Mouse (Mus musculus) embryonic facial prominence, embryonic 13.5 days (tissue): ENCODE measurements at regions not wholly inside any gene's neighbourhood (a gene's known extent, or its start where the extent isn't known, plus 50 kb on each side); places are given as distances from the start of the nearest gene placed in this dataset.

Source experiments
- ATAC-seq: fragments of 200-750 bp; cut with Nextera tagmentation; 2 replicates; pipeline ENCODE4 v1.8.0; 2017; ENCODE audit warnings: low read depth; ENCODE audit not compliant: insufficient number of reproducible peaks, insufficient read depth, low FRiP score, low TSS enrichment
- H3K27ac ChIP-seq: fragments of 300-500 bp; sonication (generic); 2 replicates; pipeline ENCODE4 v1.5.1; 2015; ENCODE audit warnings: moderate library complexity, mild to moderate bottlenecking, inconsistent platforms
- H3K27me3 ChIP-seq: fragments of 300-500 bp; sonication (generic); 2 replicates; pipeline ENCODE4 v1.6.1; 2015; ENCODE audit warnings: mild to moderate bottlenecking, inconsistent platforms
- H3K36me3 ChIP-seq: fragments of 300-500 bp; sonication (generic); 2 replicates; pipeline ENCODE4 v1.6.1; 2015; ENCODE audit warnings: mild to moderate bottlenecking, inconsistent platforms
- H3K4me1 ChIP-seq: fragments of 300-500 bp; sonication (generic); 2 replicates; pipeline ENCODE4 v1.6.1; 2015; ENCODE audit warnings: inconsistent platforms
- H3K4me2 ChIP-seq: fragments of 300-500 bp; sonication (generic); 2 replicates; pipeline ENCODE4 v1.6.1; 2015; ENCODE audit warnings: moderate library complexity, mild to moderate bottlenecking, inconsistent platforms
- H3K4me3 ChIP-seq: fragments of 300-500 bp; sonication (generic); 2 replicates; pipeline ENCODE4 v1.5.1; 2015; ENCODE audit warnings: mild to moderate bottlenecking, inconsistent platforms
- H3K9ac ChIP-seq: fragments of 300-500 bp; sonication (generic); 2 replicates; pipeline ENCODE4 v1.6.1; 2015; ENCODE audit warnings: mild to moderate bottlenecking, inconsistent platforms
- H3K9me3 ChIP-seq: fragments of 300-500 bp; sonication (generic); 2 replicates; pipeline ENCODE4 v1.6.1; 2016; ENCODE audit warnings: inconsistent platforms
- WGBS: fragments of 180-500 bp; shearing (Covaris S2); methylation state at CpG from one replicate; pipeline ENCODE4 v1.1.7; 2015; ENCODE audit warnings: mixed read lengths; 5-methylcytosine and 5-hydroxymethylcytosine counted together

DNA sequence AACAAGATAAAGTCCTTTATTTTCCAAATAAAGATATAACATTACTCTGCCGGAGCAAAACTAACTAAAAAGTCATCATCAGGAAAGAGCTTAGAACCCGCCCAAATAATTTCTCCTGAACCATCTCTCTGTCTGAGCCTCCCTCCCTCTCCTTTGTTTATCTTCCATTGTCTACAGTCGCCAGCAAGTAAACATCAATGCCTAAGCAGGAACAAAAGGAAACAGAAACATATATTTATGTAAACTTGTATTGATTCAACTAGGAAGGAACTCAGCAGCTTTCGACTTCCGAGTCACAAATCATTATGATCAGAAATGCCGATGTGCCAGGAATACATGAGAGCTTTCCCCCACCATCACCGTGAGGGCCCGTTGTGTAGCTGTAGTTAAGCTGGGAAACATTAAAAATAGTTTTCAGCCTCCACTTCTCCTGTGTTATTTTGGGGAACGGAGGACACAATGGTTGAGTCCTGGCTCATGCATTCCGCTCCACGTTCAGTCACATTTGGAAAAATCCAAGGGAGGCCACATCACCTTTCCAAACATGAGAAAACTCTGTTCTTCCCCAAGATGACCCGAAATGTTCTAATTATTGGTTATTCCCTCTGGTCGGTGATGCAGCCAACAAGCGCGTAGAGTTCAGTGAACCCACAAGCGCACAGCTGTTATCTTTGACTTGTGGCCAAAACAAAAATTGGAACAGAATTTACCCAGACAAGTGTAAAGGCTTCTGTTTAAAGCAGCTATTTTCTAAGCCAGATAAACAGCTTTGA is 651.8 kb downstream of the Diaph3 start:
- Histone ChIP-seq H3K9me3 (no peaks in the 10 kb centered on the region), H3K27ac (no peak overlapping the region), H3K27me3 (no peaks in the 10 kb centered on the region), H3K4me2 (no peak overlapping the region), H3K4me3 (no peak overlapping the region), H3K36me3 (no peaks in the 10 kb centered on the region), H3K9ac (no peak overlapping the region), H3K4me1 (no peaks in the 10 kb centered on the region)
- 78% methylated on average over 16 of the region's 16 CpGs for WGBS
- ATAC-seq, result no peak

- Histone ChIP-seq H3K9ac (no peak overlapping the region), H3K4me3 (no peak overlapping the region), H3K27ac (no peak overlapping the region), H3K36me3 (no peaks in the 10 kb centered on the region), H3K9me3 (no peaks in the 10 kb centered on the region), H3K4me2 (no peak overlapping the region), H3K27me3 (no peaks in the 10 kb centered on the region), H3K4me1 (no peaks in the 10 kb centered on the region)
- ATAC-seq, result no peak
- 60% methylated on average over 8 of the region's 8 CpGs for WGBS
Measured at GRCm38 (mm10) chr14:86487285-86487897, 653.6 kb downstream of the Diaph3 start.

DNA sequence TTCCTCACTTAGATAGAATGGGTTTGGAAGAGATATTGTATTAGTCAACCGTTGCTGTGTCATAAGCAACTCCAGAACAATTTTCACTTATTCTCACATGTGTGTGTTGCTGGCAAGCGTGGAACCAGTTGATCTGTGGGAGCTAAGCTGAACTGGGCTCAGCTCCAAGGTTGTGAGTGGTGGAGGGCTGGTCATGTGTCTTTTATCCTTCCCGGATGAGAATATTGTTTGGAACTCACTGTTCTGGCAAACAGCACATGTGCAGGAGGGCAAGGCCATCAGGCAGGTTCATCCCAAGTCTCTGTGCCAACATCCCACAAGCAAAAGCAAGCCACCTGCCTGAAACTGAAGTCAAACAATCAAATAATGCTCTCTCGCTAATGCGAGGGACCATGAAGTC is 656.8 kb downstream of the Diaph3 start:
- ATAC-seq, result no peak
- Histone ChIP-seq H3K9me3 (no peaks in the 10 kb centered on the region), H3K36me3 (no peaks in the 10 kb centered on the region), H3K4me1 (no peaks in the 10 kb centered on the region), H3K4me3 (no peak overlapping the region), H3K4me2 (no peak overlapping the region), H3K27me3 (no peaks in the 10 kb centered on the region), H3K27ac (no peak overlapping the region), H3K9ac (no peak overlapping the region)
- WGBS, result 88% methylated on average over 5 of the region's 5 CpGs

- no peaks in the 10 kb centered on the region for H3K36me3 ChIP-seq
- no peak for ATAC-seq
- no peaks in the 10 kb centered on the region for H3K9me3 ChIP-seq
- H3K27me3 ChIP-seq, result no peaks in the 10 kb centered on the region
- H3K4me2 ChIP-seq, result no peak overlapping the region
- no peak overlapping the region for H3K9ac ChIP-seq
- H3K27ac ChIP-seq, result no peak overlapping the region
- 91% methylated on average over 1 of the region's 1 CpGs for WGBS
- H3K4me3 ChIP-seq, result no peak overlapping the region
- H3K4me1 ChIP-seq, result no peaks in the 10 kb centered on the region
Measured at GRCm38 (mm10) chr14:86473604-86474003, 667.4 kb downstream of the Diaph3 start.

DNA sequence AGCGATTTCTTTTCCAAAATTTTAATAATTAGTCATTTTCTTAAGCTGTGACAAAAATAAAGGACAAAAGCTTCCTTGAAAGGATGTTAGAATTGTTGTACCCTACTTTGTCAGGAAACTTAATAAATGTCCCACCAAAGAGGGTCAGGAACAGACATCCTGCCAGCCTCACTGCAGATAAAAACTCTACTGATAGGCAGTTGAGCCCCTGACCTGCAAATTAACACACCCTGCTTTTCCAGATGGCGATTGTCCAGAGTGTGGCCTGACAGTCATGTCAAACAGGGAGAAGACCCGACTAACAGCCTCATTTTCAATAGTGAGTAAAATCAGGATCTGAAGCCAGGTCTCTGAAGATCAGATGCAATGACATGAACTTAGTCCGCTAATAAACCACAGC is 670.6 kb downstream of the Diaph3 start:
- no peaks in the 10 kb centered on the region for H3K4me1 ChIP-seq
- H3K36me3 ChIP-seq, result no peaks in the 10 kb centered on the region
- no peak overlapping the region for H3K4me2 ChIP-seq
- no peaks in the 10 kb centered on the region for H3K9me3 ChIP-seq
- WGBS, result 44% methylated on average over 4 of the region's 4 CpGs
- no peak overlapping the region for H3K27ac ChIP-seq
- no peak for ATAC-seq
- no peak overlapping the region for H3K9ac ChIP-seq
- no peaks in the 10 kb centered on the region for H3K27me3 ChIP-seq
- H3K4me3 ChIP-seq, result no peak overlapping the region

DNA sequence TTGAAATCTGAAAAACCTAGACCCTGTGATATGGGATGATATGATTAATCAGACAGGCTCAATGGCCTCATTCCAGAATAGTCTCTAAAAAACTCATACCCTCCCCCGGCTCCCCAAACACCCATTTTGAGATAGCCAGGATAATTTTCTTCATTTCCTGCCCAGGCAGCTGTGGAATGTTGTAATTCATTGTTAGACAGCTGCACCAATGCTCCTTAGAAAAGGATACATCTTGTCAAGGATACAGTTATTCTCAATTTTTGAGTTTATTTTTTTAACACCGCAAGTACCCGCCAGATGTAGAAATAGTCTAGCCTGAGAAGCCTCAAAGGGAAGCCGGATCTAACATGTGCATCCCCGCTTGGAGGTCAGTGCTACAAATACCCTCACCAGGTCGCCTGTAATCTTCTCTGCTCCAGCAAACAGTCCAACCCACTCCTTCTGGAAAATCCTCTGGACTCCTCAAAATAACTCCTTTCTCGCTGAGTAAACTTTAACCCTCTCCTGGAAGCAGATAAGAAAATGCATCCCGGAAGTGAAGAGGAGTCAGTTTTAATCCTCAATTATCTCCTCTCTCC is 673.1 kb downstream of the Diaph3 start:
- Histone ChIP-seq H3K36me3 (no peaks in the 10 kb centered on the region), H3K9ac (no peak overlapping the region), H3K4me1 (no peaks in the 10 kb centered on the region), H3K27ac (no peak overlapping the region; the same call in 1 of the 2 replicates), H3K9me3 (no peaks in the 10 kb centered on the region), H3K27me3 (no peaks in the 10 kb centered on the region), H3K4me2 (no peak overlapping the region), H3K4me3 (no peak overlapping the region)
- no peak for ATAC-seq
- 48% methylated on average over 8 of the region's 8 CpGs for WGBS

GRCm38 (mm10) chr14:86463388-86463787 is 677.6 kb downstream of the Diaph3 start:
- Histone ChIP-seq H3K4me3 (no peak overlapping the region), H3K9ac (no peak overlapping the region), H3K4me1 (no peaks in the 10 kb centered on the region), H3K9me3 (no peaks in the 10 kb centered on the region), H3K27me3 (no peaks in the 10 kb centered on the region), H3K27ac (no peak overlapping the region), H3K4me2 (no peak overlapping the region), H3K36me3 (no peaks in the 10 kb centered on the region)
- ATAC-seq, result no peak
- 83% methylated on average over 2 of the region's 2 CpGs for WGBS

- Histone ChIP-seq H3K9me3 (no peaks in the 10 kb centered on the region), H3K9ac (no peak overlapping the region), H3K4me3 (no peak overlapping the region), H3K4me2 (no peak overlapping the region), H3K36me3 (no peaks in the 10 kb centered on the region), H3K27me3 (no peaks in the 10 kb centered on the region), H3K27ac (no peak overlapping the region), H3K4me1 (no peaks in the 10 kb centered on the region)
- WGBS, result 77% methylated on average over 2 of the region's 2 CpGs
- ATAC-seq, result no peak
Measured at GRCm38 (mm10) chr14:86453142-86453541, 687.9 kb downstream of the Diaph3 start.

DNA sequence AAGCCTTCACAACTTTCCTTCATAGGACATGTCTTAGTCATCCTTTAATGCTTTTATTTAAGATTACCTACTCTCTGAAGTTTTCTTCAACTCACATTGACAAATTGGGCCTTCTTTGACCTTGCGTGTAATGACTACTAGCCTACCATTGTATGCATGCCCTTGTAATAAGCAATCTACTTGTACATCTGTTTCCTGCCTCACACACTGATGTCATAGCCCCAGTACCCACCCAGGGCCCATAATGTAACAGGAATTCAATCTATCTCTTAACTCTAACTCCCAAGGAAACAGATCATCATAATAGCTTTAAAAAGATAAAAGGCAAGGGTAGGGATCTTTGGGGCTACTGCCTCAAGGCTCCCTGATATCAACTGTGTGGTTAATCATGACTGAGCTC is 690.4 kb downstream of the Diaph3 start:
- Histone ChIP-seq H3K9ac (no peak overlapping the region), H3K4me2 (no peak overlapping the region), H3K4me1 (no peaks in the 10 kb centered on the region), H3K36me3 (no peaks in the 10 kb centered on the region), H3K9me3 (no peaks in the 10 kb centered on the region), H3K27me3 (no peaks in the 10 kb centered on the region), H3K27ac (no peak overlapping the region), H3K4me3 (no peak overlapping the region)
- no peak for ATAC-seq
- WGBS, result 84% methylated on average over 1 of the region's 1 CpGs

DNA sequence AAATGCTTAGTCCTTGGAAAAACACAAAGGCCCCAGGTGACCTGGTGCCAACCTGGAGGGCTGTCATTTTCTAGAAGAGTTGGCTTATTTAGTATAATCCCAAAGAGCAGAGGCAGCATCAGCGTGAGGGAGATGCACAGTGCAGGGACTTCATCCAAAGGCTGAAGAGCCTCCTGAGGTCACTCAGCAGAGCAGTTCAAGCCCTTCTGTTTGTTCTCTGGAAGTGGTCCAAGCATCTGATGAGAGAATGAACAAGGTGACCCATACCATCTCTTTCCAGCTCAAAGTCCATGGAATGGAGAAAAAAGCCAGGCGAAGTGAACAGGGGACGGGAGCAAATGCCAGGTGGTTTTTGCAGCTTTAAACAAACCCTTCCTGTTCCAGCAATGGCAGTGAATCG is 695.9 kb downstream of the Diaph3 start:
- ATAC-seq, result no peak
- H3K4me3 ChIP-seq, result no peak overlapping the region
- no peak overlapping the region for H3K27ac ChIP-seq
- H3K4me2 ChIP-seq, result no peak overlapping the region
- no peaks in the 10 kb centered on the region for H3K36me3 ChIP-seq
- H3K4me1 ChIP-seq, result no peaks in the 10 kb centered on the region
- H3K9me3 ChIP-seq, result no peaks in the 10 kb centered on the region
- 82% methylated on average over 4 of the region's 4 CpGs for WGBS
- no peak overlapping the region for H3K9ac ChIP-seq
- H3K27me3 ChIP-seq, result no peaks in the 10 kb centered on the region

DNA sequence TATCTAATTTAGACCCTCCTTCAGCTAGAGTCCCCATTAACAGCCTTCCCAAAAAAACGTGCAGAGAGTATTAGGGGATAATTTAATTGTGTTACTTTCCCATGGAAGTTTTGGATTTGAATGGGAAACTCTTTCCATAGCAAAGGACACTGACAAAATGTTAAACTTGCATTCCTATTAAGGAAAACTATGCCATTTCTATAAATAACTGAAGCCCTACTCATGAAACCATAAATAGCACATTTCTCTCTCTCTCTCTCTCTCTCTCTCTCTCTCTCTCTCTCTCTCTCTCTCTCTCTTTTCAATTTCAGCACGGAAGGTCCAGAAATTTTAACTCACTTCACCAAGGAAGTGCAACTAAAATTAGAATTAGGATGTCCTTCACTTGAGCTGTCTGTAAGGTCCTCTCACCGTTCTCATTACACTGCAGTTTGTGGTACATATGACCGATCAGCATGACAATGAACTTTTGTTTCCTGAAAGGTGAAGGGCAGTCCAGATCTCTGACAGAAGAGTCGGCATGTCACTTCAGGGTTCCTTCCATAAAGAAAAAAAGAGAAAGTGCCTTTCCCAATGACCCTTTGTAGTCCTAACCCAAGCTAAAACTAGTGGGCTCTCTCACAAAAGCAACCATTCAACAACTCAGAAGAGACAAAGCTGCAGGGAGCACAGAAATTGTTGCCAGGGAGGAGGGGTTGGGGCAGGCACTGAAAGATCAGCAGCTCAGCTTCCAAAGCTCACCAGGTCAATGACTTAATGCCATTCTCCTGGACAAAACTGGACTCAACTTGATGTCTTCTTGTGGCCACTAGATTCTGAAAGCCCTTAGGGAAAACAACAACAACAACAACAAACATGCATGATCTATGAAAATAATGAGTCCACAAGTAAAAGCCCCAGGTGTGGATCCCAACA is 696.9 kb downstream of the Diaph3 start:
- no peak for ATAC-seq
- H3K27ac ChIP-seq, result no peak overlapping the region
- H3K36me3 ChIP-seq, result no peaks in the 10 kb centered on the region
- H3K4me3 ChIP-seq, result no peak overlapping the region
- no peak overlapping the region for H3K9ac ChIP-seq
- H3K27me3 ChIP-seq, result no peaks in the 10 kb centered on the region
- no peak overlapping the region for H3K4me2 ChIP-seq
- no peaks in the 10 kb centered on the region for H3K9me3 ChIP-seq
- WGBS, result 40% methylated on average over 5 of the region's 5 CpGs
- no peaks in the 10 kb centered on the region for H3K4me1 ChIP-seq
